Mouse (Mus musculus): Measurements from ENCODE around the gene 1700018B08Rik. TPM values are rescaled to one million over a fixed set of nuclear protein-coding genes. Genes with fewer than 3 reads are reported as not detected.

1700018B08Rik gene
- not detected for total RNA-seq (2021)
- long read RNA-seq, experiment 1: 0 reads
- long read RNA-seq, experiment 2: 0 reads

DNA sequence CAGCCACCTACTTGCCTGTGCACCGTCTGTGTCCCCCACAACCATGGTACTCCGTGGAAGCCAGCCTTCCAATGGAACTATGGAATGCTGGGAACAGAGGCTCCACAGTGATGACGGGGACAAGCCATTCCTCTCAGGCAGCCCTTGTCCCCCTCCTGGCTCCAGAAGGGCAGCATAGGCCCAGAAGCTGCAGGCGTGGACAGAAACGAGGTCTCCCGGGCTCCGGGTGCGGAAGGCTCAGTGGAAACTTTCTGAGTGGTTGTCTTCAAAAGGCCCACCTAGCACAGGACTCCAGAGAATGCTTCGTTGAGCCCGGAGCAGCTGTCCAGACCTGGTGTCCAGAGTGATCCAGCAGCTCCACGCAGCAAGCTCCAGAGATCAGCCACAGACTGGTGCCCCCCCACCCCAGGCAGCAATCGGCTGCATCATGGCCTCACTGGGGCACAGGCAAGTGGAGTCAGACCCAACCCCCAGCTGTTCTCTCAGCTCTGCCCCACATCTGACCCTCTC, at the start of gene 1700018B08Rik:
TSS of gene 1700018B08Rik (minus strand) at position 45 of the 510 bp plus-strand sequence.
- intact Hi-C loops (cut with DNase I): no loop called here
- DNase-seq: no peak

DNA sequence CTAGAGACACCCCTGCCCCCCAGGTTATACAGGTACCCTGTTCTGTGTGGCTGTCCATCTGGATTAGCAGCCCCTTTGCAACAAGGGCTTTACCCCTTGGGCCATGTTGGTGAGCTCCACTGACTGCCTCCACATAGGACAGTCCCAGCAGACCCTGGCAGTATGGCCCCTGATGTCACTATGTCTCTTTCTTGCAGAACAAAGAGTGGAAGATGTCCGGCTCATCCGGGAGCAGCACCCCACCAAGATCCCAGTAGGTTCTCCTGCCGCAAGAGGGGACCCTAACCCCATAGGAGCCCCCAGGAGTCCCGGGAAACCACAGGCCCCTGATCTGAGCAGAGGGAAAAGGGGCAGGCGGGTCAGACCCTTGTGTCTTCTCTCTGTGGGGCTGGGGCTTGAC, 49.2 kb upstream of the 1700018B08Rik start:
- intact Hi-C loops (cut with DNase I): loop anchor here (1.0 kb wide), 1 partner anchor 61 kb away; no protein-coding TSS in a partner anchor
- DNase-seq: no peak

DNA sequence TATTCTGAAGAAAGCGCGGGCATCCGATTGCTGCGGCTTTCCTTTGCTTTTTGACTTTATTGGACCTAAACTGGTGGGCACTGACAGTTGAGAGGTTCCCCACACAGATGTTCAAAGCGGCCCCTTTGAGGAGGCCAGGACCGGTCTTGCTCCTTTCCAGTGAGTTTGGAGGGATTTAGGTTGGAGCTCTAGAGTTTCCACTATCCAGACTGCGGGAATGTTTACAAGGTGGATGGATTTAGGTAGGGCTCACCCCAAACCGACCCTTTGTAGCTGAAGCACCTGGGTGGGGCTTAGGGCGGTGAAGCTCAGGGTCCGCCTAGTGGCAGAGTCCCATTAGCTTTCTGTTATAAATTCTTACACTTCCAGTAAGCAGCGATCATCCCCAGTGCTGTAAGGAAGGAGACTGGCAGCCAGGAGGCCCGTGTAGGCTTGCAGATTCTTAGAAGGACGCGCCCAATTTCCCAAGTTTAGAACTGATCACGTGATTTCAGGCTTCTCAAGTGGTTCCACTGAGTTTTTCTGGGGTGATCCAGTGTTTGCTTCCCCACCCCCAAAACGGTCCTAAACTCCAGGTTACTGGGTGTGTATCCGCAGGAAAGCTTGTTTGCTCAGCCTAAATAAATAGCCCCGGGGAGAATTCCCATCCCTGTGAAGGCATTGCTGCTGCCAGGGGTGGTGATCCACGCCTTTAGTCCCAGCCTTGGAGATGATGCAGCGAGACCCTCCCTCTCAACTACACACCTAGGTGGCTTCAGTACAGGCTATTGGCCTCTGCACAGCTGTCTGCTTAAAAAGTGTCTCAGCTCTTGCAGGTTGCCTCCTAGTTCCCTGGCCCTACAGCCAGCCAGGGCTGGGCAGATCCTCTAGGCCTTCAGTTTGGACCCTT, 47.3 kb upstream of the 1700018B08Rik start:
- no peak for DNase-seq
- intact Hi-C loops (cut with DNase I): no loop called here

DNA sequence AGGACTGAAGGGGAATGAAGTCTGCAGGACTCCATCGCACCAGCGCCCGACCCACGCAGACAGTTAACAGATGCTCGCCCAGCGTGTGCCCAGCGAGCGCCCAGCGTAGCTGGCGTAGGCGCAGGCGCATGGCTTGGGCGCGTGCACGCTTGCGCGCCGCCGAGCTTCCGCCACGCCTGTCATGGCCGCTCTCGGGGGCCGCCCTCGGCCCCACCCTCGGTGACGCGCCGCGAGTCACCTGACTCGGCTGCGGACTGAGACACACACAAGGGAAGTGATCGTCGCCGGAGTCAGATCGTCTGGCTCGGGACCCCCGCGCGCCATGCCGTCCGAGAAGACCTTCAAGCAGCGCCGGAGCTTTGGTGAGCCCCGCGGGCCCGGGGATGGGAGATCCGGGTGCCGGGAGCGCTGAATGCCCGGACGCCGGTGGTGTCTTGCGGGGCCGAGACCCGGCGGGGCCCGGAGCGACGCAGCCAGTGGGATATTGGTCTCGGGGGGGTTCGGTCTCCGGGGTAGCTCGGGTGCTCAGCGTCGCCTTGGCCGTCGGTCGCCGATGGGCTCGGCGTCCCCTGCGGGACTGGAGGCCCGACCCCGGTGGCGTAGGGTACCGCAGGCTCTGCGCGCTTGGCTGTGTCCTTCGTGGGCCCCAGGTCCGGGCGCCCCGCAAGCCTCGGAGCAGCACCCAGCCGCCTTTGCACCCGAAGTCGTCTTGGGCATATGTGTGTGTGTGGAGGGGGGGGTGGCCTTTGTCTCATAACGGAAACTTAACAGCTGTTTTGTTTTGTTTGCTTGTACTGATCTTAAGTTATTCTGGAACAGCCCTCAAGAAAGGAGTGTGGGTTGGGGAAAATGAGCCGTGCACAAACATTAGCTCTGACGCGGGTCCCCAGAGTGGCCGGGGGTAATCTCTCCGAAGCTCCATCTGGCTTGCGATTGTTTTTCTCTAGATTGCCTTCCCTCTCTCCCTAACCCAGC, 46.4 kb upstream of the 1700018B08Rik start, which contains the start of gene Map1lc3b:
TSS of gene Map1lc3b (plus strand) at position 159 of the 975 bp plus-strand sequence.
- intact Hi-C loops (cut with DNase I): no loop called here
- DNase-seq: peak; percentile 90 to 96

DNA sequence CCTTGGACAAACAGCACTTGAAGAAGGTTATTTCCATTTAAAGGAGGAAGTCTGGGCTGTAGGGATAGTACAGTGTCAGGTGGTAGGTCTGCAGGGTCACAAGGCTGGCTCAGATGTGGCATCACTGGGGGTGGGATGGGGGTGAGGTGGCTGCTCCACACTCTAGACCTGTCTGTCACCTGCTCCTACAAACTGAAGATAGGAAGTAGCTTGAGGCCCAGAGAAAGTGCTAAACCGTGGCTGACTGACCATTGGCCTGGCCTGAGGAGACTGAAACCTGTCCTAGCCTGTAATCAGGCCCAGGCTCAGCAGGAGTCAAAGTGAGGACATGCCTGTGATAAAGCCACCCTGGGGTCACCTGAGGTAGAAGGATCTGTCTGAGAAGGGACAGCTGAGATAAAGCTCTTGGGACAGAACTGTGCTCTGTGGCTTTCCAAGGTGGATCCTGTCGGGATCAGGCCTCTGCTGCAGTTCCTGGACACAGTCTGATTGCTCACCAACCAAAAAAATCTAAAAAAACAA, 45.1 kb upstream of the 1700018B08Rik start:
- intact Hi-C loops (cut with DNase I): no loop called here
- DNase-seq: no peak

DNA sequence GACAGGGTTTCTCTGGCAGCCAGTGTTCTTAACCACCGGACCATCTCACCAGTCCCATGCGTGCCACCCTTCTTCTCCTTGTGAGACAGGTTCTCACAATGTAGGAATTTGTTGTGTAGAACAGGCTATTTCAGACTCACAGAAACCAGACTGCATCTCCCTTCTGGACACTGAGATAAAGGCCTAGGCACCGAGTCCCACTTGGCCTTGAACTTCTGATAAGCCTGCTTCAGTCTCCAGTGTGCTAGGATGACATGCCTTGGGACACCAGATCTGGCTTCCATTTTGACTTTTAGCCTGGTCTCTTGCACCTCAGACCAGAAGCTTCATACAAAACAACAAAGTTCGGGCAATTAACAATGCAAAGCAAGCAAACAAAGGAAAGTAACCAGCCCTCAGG, 44.6 kb upstream of the 1700018B08Rik start:
- intact Hi-C loops (cut with DNase I): no loop called here
- no peak for DNase-seq

DNA sequence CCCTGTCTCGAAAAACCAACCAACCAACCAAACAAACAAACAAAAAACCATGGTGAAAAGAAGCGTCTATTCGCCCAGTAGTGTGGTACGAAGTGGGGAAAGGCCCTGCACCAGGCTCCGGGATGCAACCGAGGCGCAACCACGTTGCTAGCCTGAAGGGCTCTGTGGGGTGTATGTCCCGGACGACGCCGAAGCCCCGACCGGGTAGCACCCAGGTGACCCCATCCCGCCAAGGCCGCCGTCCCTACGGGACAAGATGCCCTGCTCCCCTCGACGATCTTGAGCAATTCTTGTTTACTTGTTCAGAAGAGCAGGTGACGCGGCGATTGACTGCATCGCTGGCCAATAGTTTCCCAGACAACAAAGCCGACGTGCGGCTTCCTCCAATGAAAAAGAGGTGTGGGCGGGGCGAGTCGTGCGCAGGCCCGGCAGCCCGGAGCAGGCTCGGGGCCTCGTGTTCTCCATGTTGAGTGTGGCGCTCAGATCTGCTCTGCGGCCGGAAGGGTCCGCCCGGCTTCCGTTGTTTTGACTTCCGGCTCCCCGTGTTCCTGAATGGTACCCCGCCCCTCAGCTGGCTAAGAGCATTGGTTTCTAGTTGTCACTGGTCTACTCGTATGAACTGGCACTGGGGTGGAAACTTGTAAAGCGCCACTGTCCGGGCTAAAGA, 41.2 kb upstream of the 1700018B08Rik start:
- peak; percentile 100 for DNase-seq
- intact Hi-C loops (cut with DNase I): loop anchor here (2.0 kb wide), 1 partner anchor 38 kb away; no protein-coding TSS in a partner anchor

DNA sequence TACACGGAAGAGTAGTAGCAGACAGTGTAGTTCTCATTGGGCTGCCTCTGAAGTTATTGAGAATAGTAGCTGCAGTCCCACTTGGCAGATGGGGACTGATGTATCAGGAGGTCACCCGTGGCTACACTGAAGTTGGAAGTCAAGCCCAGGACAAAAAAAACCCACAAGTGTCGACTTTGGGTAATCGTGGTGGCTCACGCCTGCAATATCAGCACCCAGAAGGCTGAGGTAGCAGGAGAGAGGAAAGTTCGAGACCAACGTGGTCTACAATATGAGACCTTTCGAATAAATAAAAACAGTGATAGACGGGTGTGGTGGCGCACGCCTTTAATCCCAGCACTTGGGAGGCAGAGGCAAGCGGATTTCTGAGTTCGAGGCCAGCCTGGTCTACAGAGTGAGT, 40.6 kb upstream of the 1700018B08Rik start:
- DNase-seq: no peak
- intact Hi-C loops (cut with DNase I): loop anchor here (2.0 kb wide), 1 partner anchor 38 kb away; no protein-coding TSS in a partner anchor

DNA sequence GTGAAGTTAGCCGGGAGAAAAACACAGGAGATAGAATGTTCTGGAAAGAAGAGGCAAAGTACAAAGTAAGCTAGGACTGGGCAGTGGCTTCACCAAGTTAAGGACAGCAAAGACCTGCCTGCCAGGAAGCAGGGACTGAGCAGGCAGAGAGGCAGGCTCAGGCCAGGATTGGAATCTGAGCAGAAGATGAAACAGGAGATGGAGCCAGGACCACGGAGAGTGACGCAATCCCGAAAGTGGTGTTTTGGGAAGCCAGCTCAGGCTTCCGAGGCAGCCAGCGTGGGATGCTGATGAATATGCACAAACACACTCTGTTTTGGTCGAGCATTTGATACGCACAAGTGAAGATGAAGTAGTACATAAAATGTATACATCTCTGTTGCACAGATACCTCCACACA, 39.5 kb upstream of the 1700018B08Rik start:
- intact Hi-C loops (cut with DNase I): loop anchor here (2.0 kb wide), 1 partner anchor 37 kb away; no protein-coding TSS in a partner anchor
- peak; percentile 47 to 55 for DNase-seq

DNA sequence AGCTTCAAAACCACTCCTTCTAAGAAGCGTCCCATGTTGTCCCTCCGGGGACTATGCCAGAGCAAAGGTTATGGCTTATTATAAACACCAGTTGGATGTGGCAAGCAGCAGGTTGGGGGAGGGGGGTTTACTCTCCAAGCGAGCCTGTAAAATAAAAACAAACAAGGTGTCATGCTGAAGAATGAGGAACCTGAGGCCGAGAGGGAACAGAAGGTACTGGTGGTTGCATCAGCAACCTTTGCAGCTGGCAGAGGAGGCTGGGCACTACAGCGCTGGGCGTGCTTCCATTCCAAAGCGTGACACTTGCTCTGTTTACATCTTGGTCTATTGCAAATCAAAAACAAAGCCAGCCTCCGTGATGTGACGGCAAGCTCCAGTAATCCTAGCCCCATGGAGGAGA, 36.3 kb upstream of the 1700018B08Rik start:
- intact Hi-C loops (cut with DNase I): no loop called here
- DNase-seq: peak in 1 of 2 experiments; percentile 35

DNA sequence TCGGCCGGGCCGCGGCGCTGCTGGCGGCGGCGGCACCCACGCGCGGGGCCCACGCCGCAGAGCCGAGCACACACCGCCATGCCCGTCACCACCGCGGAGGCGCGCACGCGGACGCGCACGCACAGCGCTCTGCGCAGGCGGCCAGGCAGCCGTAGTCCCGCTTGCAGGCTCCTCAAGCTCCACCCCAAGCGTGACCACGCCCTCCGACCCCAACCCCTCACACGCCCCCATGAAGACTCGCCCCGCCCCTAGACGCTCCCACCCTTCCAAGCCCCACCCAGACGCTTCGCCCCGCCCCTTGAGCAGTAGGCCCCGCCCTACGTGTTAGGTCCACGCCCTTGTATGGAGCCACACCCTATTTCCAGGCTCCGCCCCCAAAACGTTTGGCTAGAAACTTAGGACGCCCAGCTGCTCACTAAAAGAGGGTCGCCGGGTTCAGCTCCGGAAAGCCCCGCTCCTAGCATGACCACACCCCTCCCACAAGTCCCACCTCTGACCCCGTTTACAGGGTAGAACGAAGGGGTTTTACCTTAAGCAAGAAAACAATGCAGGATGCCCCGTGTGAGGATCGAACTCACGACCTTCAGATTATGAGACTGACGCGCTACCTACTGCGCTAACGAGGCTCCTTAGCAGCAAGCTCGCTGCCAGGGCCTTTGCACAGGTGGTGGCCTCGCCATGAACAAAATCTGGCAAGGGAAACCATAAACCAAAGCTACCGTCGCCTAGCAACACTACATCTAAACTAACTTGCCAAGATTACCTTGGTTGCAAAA, 34.7 kb upstream of the 1700018B08Rik start, which contains the start of gene Fbxo31:
TSS of gene Fbxo31 (minus strand) at position 131 of the 776 bp plus-strand sequence.
- DNase-seq: peak; percentile 92 to 95
- intact Hi-C loops (cut with DNase I): loop anchor here (2.0 kb wide), 1 partner anchor 30 kb away; no protein-coding TSS in a partner anchor

DNA sequence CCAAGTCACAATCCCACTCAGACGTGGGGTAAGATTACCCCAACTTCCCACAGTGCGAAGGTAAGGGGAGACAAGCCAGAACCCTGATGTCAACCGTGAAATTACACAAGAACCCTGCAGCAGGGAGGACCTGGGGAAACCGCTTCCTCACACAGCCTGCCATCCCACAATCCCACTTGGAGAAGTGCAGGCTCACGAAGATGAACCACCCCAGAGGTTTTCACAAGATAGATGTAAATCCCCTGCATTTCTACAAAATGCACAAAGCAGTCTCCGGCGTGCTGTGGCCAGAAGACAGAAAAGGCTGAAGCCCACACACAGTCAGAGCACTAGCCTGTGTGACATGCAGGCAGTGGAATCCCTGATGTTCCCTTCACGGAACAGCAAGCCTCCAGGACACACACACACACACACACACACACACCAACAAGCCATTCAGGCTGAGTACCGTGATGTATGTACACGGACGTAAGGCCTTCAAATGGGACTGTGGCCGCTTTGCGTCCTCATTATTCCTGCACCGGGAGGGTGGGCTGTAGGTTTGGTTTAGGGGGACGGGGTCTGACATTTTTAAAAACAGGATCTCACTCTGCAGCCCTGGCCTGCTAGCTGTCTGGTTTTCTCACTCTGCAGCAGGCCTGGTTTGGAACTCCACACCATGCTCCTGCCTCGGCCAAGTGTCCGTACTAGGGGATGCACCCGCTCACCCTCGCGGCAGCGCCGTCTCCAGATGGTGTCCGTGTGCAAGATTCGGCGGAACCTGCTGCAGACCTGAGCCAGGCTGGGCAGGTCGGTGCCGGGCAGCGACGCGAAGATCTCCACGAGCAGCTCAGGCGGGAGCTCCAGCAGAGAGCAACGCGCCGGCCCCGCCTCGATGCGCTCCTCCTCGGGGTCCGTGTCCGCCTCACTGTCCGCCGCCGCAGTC, 33.9 kb upstream of the 1700018B08Rik start:
- DNase-seq: no peak
- intact Hi-C loops (cut with DNase I): loop anchor here (2.0 kb wide), 1 partner anchor 29 kb away; no protein-coding TSS in a partner anchor

DNA sequence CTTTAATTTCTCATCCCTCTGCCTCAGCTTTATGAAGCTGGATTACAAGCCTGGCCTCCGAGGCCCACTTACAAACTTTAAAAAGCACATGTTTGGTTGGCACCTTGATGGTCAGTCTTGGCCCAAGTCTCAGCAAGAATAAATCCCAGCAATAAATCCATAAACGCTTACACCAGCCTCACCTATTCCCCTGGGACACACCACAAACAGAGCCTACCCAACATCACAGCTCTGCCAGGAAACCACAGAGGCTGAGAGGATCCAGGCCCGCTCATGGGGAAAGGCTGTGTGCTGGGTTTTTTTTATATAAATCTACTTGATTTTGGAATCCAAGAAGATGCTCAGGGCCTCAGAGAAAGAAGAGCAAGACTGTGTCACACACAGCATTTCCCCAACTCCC, 31.5 kb upstream of the 1700018B08Rik start:
- intact Hi-C loops (cut with DNase I): no loop called here

DNA sequence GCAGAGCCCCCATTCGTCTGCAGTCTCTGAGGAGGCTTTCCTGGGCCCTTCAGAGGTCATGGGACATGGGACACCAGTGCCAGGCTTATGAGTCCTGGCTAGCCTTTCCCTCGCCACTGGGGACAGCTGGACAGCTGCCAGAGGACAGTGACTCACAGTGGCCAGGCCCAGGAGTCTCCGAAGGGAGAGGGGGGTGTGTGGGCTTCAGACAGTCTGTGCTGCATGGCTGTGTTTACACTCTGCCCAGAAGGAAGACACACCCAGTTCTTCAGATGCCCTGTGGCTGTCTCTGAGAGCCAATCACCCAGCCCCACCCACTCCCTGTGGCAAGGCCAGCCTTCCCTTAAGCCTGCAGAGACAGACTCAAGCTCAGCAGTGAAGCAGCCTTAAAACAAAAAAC, 29.2 kb upstream of the 1700018B08Rik start:
- DNase-seq: peak; percentile 64 to 73
- intact Hi-C loops (cut with DNase I): no loop called here

More for the DNA sequence above, 31.5 kb upstream of the 1700018B08Rik start:
- DNase-seq: no peak

DNA sequence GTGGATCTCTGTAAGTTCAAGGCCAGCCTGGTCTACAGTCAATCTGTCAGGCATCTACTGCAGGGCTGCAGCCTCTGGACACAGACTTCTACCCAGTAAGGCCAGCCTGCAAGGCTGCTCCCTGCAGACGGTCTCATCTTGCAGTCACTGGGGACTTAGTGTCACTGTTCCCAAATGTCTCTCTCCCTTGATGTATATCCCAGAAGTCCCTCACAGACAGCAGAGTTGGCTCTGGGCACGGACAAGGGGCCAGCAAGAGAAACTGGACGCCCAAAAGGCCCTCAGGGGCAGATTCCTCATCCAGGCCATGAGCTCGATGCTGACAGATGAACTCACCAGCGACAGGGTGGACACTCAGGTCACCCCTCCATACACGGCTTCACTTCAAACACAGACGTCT, 28.0 kb upstream of the 1700018B08Rik start:
- no peak for DNase-seq
- intact Hi-C loops (cut with DNase I): no loop called here

DNA sequence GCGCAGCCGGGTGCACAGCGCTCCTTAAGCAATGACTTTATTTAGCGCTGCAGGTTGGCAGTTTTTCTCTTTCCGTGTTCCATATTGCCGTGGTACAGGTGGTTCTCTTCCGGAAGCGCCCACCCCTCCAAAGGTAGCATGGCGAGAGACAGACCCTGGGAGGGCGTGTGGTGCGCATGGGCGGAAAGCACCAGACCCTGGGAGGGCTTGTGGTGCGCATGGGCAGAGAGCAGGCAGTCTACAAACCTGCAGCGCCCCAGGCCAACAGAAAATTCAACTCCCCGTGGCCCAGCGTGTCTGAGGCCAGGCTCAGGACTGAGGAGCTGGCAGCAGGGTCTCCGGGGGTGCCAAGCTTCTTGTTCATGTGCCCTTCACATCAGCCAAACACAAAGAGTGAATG, 26.7 kb upstream of the 1700018B08Rik start:
- intact Hi-C loops (cut with DNase I): no loop called here
- DNase-seq: no peak

DNA sequence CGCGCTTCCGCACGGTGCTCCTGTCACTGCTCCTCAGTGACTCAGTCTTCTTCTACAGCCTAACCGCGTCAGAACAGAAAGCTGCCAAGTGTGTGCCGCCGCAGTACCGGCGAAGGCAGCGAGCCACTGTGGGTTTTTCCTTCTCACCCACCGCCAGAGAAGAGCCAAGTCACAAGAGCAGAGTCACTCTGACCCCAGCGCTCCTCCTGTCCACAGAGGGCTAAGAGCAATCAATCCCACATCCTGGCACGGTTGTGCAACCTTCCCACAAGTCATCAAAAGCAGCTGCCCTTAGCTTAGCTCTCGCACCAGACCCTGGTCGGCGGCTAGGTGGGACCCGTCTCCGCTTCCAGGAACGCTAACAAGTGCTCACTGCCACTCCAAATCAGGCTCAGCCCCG, 26.2 kb upstream of the 1700018B08Rik start:
- intact Hi-C loops (cut with DNase I): no loop called here
- peak in 1 of 2 experiments; percentile 25 for DNase-seq
